Mouse (Mus musculus): Measurements from ENCODE around the gene 9130213A22Rik. TPM values are rescaled to one million over a fixed set of nuclear protein-coding genes. Genes with fewer than 3 reads are reported as not detected.

The 9130213A22Rik gene
- total and polyA plus RNA-seq, 3 experiments: 0.08 to 0.26 TPM; not detected in 1

GRCm38 (mm10) chr11:69095511-69096231 lies 26.7 kb downstream of the 9130213A22Rik start (continued):
- peak; percentile 89 for TF ChIP-seq MXI1 (IDR thresholded peaks at IDR 0.05; ENCODE audit: low read depth, low read length)
- no peak for TF ChIP-seq BHLHE40 (IDR thresholded peaks at IDR 0.05; ENCODE audit: borderline replicate concordance, low read depth, low read length)
- no peak for TF ChIP-seq ZC3H11A (IDR thresholded peaks at IDR 0.05; ENCODE audit: low read depth, low read length)
- TF ChIP-seq ELF1 (IDR thresholded peaks at IDR 0.05; ENCODE audit: low read depth, low read length): no peak
- peak; percentile 44; the same call in 1 of the 2 replicates for TF ChIP-seq ZMIZ1 (IDR thresholded peaks at IDR 0.05; ENCODE audit: low read depth, low read length)

- Histone ChIP-seq H3K4me3 (ENCODE audit: control insufficient read depth in 1 of 2, insufficient read depth in 1 of 2, low read depth in 2 of 2, low read length in 2 of 2) (peak within 1 kb of the TSS; percentile 54 to 61), H3K36me3 (ENCODE audit: control insufficient read depth in 1 of 2, insufficient read depth in 2 of 2, low read length in 2 of 2) (peaks cover 6 to 10% of the 10 kb centered on the region in 2 experiments), H3K27ac (ENCODE audit: control insufficient read depth, low read depth, low read length) (peak within 1 kb of the TSS; percentile 88), H3K27me3 (ENCODE audit: control insufficient read depth in 1 of 2, insufficient read depth in 2 of 2, low read length in 2 of 2) (no peaks in the 10 kb centered on the region), H3K4me1 (ENCODE audit: control insufficient read depth in 1 of 2, insufficient read depth in 2 of 2, low read length in 2 of 2) (peaks cover 15 to 18% of the 10 kb centered on the region in 2 experiments), H3K79me2 (ENCODE audit: control insufficient read depth, insufficient read depth, low read length, poor library complexity) (peaks cover 12% of the 10 kb centered on the region), H3K9me3 (replicated peaks; ENCODE audit: insufficient read depth, low read length) (no peaks in the 10 kb centered on the region), H3K9ac (ENCODE audit: control insufficient read depth, low read depth, low read length, poor library complexity, severe bottlenecking) (peak within 1 kb of the TSS; percentile 72)
- DNase-seq (ENCODE audit: low read depth, low spot score): peak; percentile 100
- TF ChIP-seq ELF1 (IDR thresholded peaks at IDR 0.05; ENCODE audit: low read depth, low read length) (peak; percentile 92), ZC3H11A (IDR thresholded peaks at IDR 0.05; ENCODE audit: low read depth, low read length) (no peak), MYC (IDR thresholded peaks at IDR 0.05; ENCODE audit: low read depth, low read length) (peak; percentile 99), MYB (IDR thresholded peaks at IDR 0.05; ENCODE audit: low read depth, low read length) (no peak), HCFC1 (IDR thresholded peaks at IDR 0.05; ENCODE audit: low read depth, low read length) (peak; percentile 92), CHD2 (IDR thresholded peaks at IDR 0.05; ENCODE audit: low read length) (peak; percentile 90), CTCF (IDR thresholded peaks at IDR 0.05 in 2 of 3, conservative IDR thresholded peaks at IDR 0.05 in 1 of 3; ENCODE audit: control insufficient read depth in 1 of 3, insufficient read depth in 1 of 3, low read depth in 2 of 3, low read length in 3 of 3, poor library complexity in 1 of 3, severe bottlenecking in 1 of 3) (no peak), TCF12 (IDR thresholded peaks at IDR 0.05; ENCODE audit: low read depth, low read length) (peak; percentile 28; the same call in 1 of the 2 replicates), JUND (IDR thresholded peaks at IDR 0.05; ENCODE audit: low read depth, low read length) (0 out of 2 replicates have a peak, but pooled peaks have one; percentile 32), NRF1 (IDR thresholded peaks at IDR 0.05; ENCODE audit: insufficient read depth, low read depth, low read length, poor library complexity, severe bottlenecking) (peak; percentile 96), USF1 (IDR thresholded peaks at IDR 0.05; ENCODE audit: low read depth, low read length) (peak; percentile 96), BHLHE40 (IDR thresholded peaks at IDR 0.05; ENCODE audit: borderline replicate concordance, low read depth, low read length) (peak; percentile 98), ZNF384 (IDR thresholded peaks at IDR 0.05; ENCODE audit: low read depth, low read length) (no peak), POLR2A (IDR thresholded peaks at IDR 0.05; ENCODE audit: control insufficient read depth in 1 of 2, insufficient read depth in 1 of 2, low read depth in 1 of 2, low read length in 2 of 2, poor library complexity in 1 of 2) (peak; percentile 38 to 62; a peak in 3 of 4 replicates), ETS1 (IDR thresholded peaks at IDR 0.05; ENCODE audit: low read depth, low read length) (peak; percentile 89), MAX (IDR thresholded peaks at IDR 0.05; ENCODE audit: low read length) (peak; percentile 100), E2F4 (IDR thresholded peaks at IDR 0.05; ENCODE audit: borderline replicate concordance, low read depth, low read length) (no peak), ZMIZ1 (IDR thresholded peaks at IDR 0.05; ENCODE audit: low read depth, low read length) (no peak; the same call in 1 of the 2 replicates), MEF2A (IDR thresholded peaks at IDR 0.05; ENCODE audit: extremely low read depth, insufficient replicate concordance, low read depth, low read length, poor library complexity, severe bottlenecking) (no peak), GABPA (IDR thresholded peaks at IDR 0.05; ENCODE audit: low read depth, low read length) (no peak), ZKSCAN1 (IDR thresholded peaks at IDR 0.05; ENCODE audit: low read depth, low read length) (no peak), POLR2AphosphoS5 (IDR thresholded peaks at IDR 0.05; ENCODE audit: borderline replicate concordance, low read depth, low read length) (no peak), RCOR1 (IDR thresholded peaks at IDR 0.05; ENCODE audit: low read depth, low read length) (no peak), TAL1 (IDR thresholded peaks at IDR 0.05; ENCODE audit: low read length) (no peak), MXI1 (IDR thresholded peaks at IDR 0.05; ENCODE audit: low read depth, low read length) (peak; percentile 100), MAZ (IDR thresholded peaks at IDR 0.05; ENCODE audit: low read depth, low read length) (peak; percentile 89; the same call in 1 of the 2 replicates), USF2 (IDR thresholded peaks at IDR 0.05; ENCODE audit: borderline replicate concordance in 1 of 2, insufficient read depth in 1 of 2, low read depth in 1 of 2, low read length in 2 of 2) (peak in 1 of 2 experiments; percentile 72; a peak in 2 of 4 replicates), MAFK (IDR thresholded peaks at IDR 0.05; ENCODE audit: borderline replicate concordance, low read depth, low read length) (no peak), KAT2A (conservative IDR thresholded peaks at IDR 0.05; ENCODE audit: low read depth, low read length) (peak; percentile 68), SMC3 (IDR thresholded peaks at IDR 0.05; ENCODE audit: low read depth, low read length) (no peak)
Observed at GRCm38 (mm10) chr11:69094697-69095429, 27.5 kb downstream of the 9130213A22Rik start, which contains the start of gene Per1. Gene Per1 (plus strand): TSS chr11:69095217.

Measured in MEL (cell line).